Mouse (Mus musculus): ENCODE measurements around the gene March1. TPM values are rescaled to one million over a fixed set of nuclear protein-coding genes. Genes with fewer than 3 reads are reported as not detected.

Gene March1
- polyA plus RNA-seq, 1 experiment from 2014 or later = 0.78 TPM

GRCm38 (mm10) chr8:65655924-65656323 lies 38.2 kb downstream of the March1 start:
- H3K9ac ChIP-seq (ENCODE audit: low read length) = no peak overlapping the region
- no peak overlapping the region for H3K4me3 ChIP-seq (ENCODE audit: control insufficient read depth in 1 of 2, insufficient read depth in 1 of 2, low read depth in 1 of 2, low read length in 2 of 2)
- no peaks in the 10 kb centered on the region for H3K4me1 ChIP-seq (ENCODE audit: control insufficient read depth in 2 of 2, insufficient read depth in 2 of 2, low read length in 2 of 2)
- no peaks in the 10 kb centered on the region for H3K9me3 ChIP-seq (ENCODE audit: control insufficient read depth, low read length)
- H3K27ac ChIP-seq (replicated peaks in 1 of 2; ENCODE audit: control insufficient read depth in 1 of 2, insufficient read depth in 1 of 2, low read depth in 2 of 2, low read length in 2 of 2) = no peak overlapping the region
- H3K27me3 ChIP-seq (ENCODE audit: control insufficient read depth, insufficient read depth, low read length) = no peaks in the 10 kb centered on the region
- 66% methylated on average over 6 of the region's 6 CpGs for WGBS
- ATAC-seq (ENCODE audit: insufficient number of reproducible peaks, insufficient read depth, low FRiP score, low read depth) = no peak
- H3K4me2 ChIP-seq (ENCODE audit: low read length) = no peak overlapping the region
- no peaks in the 10 kb centered on the region for H3K36me3 ChIP-seq (ENCODE audit: control insufficient read depth, insufficient read depth, low read length)

- WGBS = 74% methylated on average over 2 of the region's 2 CpGs
- H3K4me3 ChIP-seq (ENCODE audit: control insufficient read depth in 1 of 2, insufficient read depth in 1 of 2, low read depth in 1 of 2, low read length in 2 of 2) = no peak overlapping the region
- no peaks in the 10 kb centered on the region for H3K36me3 ChIP-seq (ENCODE audit: control insufficient read depth, insufficient read depth, low read length)
- H3K9ac ChIP-seq (ENCODE audit: low read length) = no peak overlapping the region
- H3K4me1 ChIP-seq (ENCODE audit: control insufficient read depth in 2 of 2, insufficient read depth in 2 of 2, low read length in 2 of 2) = no peaks in the 10 kb centered on the region
- H3K4me2 ChIP-seq (ENCODE audit: low read length) = no peak overlapping the region
- H3K9me3 ChIP-seq (ENCODE audit: control insufficient read depth, low read length) = no peaks in the 10 kb centered on the region
- no peak for ATAC-seq (ENCODE audit: insufficient number of reproducible peaks, insufficient read depth, low FRiP score, low read depth)
- no peaks in the 10 kb centered on the region for H3K27me3 ChIP-seq (ENCODE audit: control insufficient read depth, insufficient read depth, low read length)
- no peak overlapping the region for H3K27ac ChIP-seq (replicated peaks in 1 of 2; ENCODE audit: control insufficient read depth in 1 of 2, insufficient read depth in 1 of 2, low read depth in 2 of 2, low read length in 2 of 2)
Measured at GRCm38 (mm10) chr8:65661885-65662284, 44.2 kb downstream of the March1 start.

GRCm38 (mm10) chr8:65665786-65666185 lies 48.1 kb downstream of the March1 start:
- Histone ChIP-seq H3K36me3 (ENCODE audit: control insufficient read depth, insufficient read depth, low read length) (no peaks in the 10 kb centered on the region), H3K4me3 (ENCODE audit: control insufficient read depth in 1 of 2, insufficient read depth in 1 of 2, low read depth in 1 of 2, low read length in 2 of 2) (no peak overlapping the region), H3K4me1 (ENCODE audit: control insufficient read depth in 2 of 2, insufficient read depth in 2 of 2, low read length in 2 of 2) (no peaks in the 10 kb centered on the region), H3K4me2 (ENCODE audit: low read length) (no peak overlapping the region), H3K27me3 (ENCODE audit: control insufficient read depth, insufficient read depth, low read length) (no peaks in the 10 kb centered on the region), H3K9ac (ENCODE audit: low read length) (no peak overlapping the region), H3K27ac (replicated peaks in 1 of 2; ENCODE audit: control insufficient read depth in 1 of 2, insufficient read depth in 1 of 2, low read depth in 2 of 2, low read length in 2 of 2) (no peak overlapping the region), H3K9me3 (ENCODE audit: control insufficient read depth, low read length) (no peaks in the 10 kb centered on the region)
- 84% methylated on average over 2 of the region's 2 CpGs for WGBS
- ATAC-seq (ENCODE audit: insufficient number of reproducible peaks, insufficient read depth, low FRiP score, low read depth) = no peak

GRCm38 (mm10) chr8:65743066-65743465 lies 125.4 kb downstream of the March1 start:
- no peaks in the 10 kb centered on the region for H3K9me3 ChIP-seq (ENCODE audit: control insufficient read depth, low read length)
- H3K9ac ChIP-seq (ENCODE audit: low read length) = no peak overlapping the region
- no peaks in the 10 kb centered on the region for H3K4me1 ChIP-seq (ENCODE audit: control insufficient read depth in 2 of 2, insufficient read depth in 2 of 2, low read length in 2 of 2)
- H3K4me2 ChIP-seq (ENCODE audit: low read length) = no peak overlapping the region
- H3K36me3 ChIP-seq (ENCODE audit: control insufficient read depth, insufficient read depth, low read length) = no peaks in the 10 kb centered on the region
- ATAC-seq (ENCODE audit: insufficient number of reproducible peaks, insufficient read depth, low FRiP score, low read depth) = no peak
- H3K27ac ChIP-seq (replicated peaks in 1 of 2; ENCODE audit: control insufficient read depth in 1 of 2, insufficient read depth in 1 of 2, low read depth in 2 of 2, low read length in 2 of 2) = no peak overlapping the region
- H3K4me3 ChIP-seq (ENCODE audit: control insufficient read depth in 1 of 2, insufficient read depth in 1 of 2, low read depth in 1 of 2, low read length in 2 of 2) = no peak overlapping the region
- no peaks in the 10 kb centered on the region for H3K27me3 ChIP-seq (ENCODE audit: control insufficient read depth, insufficient read depth, low read length)

- ATAC-seq (ENCODE audit: insufficient number of reproducible peaks, insufficient read depth, low FRiP score, low read depth) = no peak
- H3K4me1 ChIP-seq (ENCODE audit: control insufficient read depth in 2 of 2, insufficient read depth in 2 of 2, low read length in 2 of 2) = no peaks in the 10 kb centered on the region
- no peak overlapping the region for H3K4me2 ChIP-seq (ENCODE audit: low read length)
- no peak overlapping the region for H3K9ac ChIP-seq (ENCODE audit: low read length)
- no peaks in the 10 kb centered on the region for H3K36me3 ChIP-seq (ENCODE audit: control insufficient read depth, insufficient read depth, low read length)
- 70% methylated on average over 2 of the region's 2 CpGs for WGBS
- H3K27ac ChIP-seq (replicated peaks in 1 of 2; ENCODE audit: control insufficient read depth in 1 of 2, insufficient read depth in 1 of 2, low read depth in 2 of 2, low read length in 2 of 2) = no peak overlapping the region
- no peak overlapping the region for H3K4me3 ChIP-seq (ENCODE audit: control insufficient read depth in 1 of 2, insufficient read depth in 1 of 2, low read depth in 1 of 2, low read length in 2 of 2)
- no peaks in the 10 kb centered on the region for H3K9me3 ChIP-seq (ENCODE audit: control insufficient read depth, low read length)
- no peaks in the 10 kb centered on the region for H3K27me3 ChIP-seq (ENCODE audit: control insufficient read depth, insufficient read depth, low read length)
Measured at GRCm38 (mm10) chr8:65775815-65776214, 158.1 kb downstream of the March1 start.

GRCm38 (mm10) chr8:65781156-65781555 lies 163.5 kb downstream of the March1 start:
- no peaks in the 10 kb centered on the region for H3K9me3 ChIP-seq (ENCODE audit: control insufficient read depth, low read length)
- H3K9ac ChIP-seq (ENCODE audit: low read length) = no peak overlapping the region
- no peaks in the 10 kb centered on the region for H3K36me3 ChIP-seq (ENCODE audit: control insufficient read depth, insufficient read depth, low read length)
- no peaks in the 10 kb centered on the region for H3K4me1 ChIP-seq (ENCODE audit: control insufficient read depth in 2 of 2, insufficient read depth in 2 of 2, low read length in 2 of 2)
- H3K4me3 ChIP-seq (ENCODE audit: control insufficient read depth in 1 of 2, insufficient read depth in 1 of 2, low read depth in 1 of 2, low read length in 2 of 2) = no peak overlapping the region
- no peak overlapping the region for H3K27ac ChIP-seq (replicated peaks in 1 of 2; ENCODE audit: control insufficient read depth in 1 of 2, insufficient read depth in 1 of 2, low read depth in 2 of 2, low read length in 2 of 2)
- no peaks in the 10 kb centered on the region for H3K27me3 ChIP-seq (ENCODE audit: control insufficient read depth, insufficient read depth, low read length)
- H3K4me2 ChIP-seq (ENCODE audit: low read length) = no peak overlapping the region
- WGBS = 69% methylated on average over 5 of the region's 5 CpGs
- no peak for ATAC-seq (ENCODE audit: insufficient number of reproducible peaks, insufficient read depth, low FRiP score, low read depth)

GRCm38 (mm10) chr8:65812971-65813370 lies 195.3 kb downstream of the March1 start:
- no peaks in the 10 kb centered on the region for H3K4me1 ChIP-seq (ENCODE audit: control insufficient read depth in 2 of 2, insufficient read depth in 2 of 2, low read length in 2 of 2)
- no peaks in the 10 kb centered on the region for H3K36me3 ChIP-seq (ENCODE audit: control insufficient read depth, insufficient read depth, low read length)
- H3K4me2 ChIP-seq (ENCODE audit: low read length) = no peak overlapping the region
- no peak overlapping the region for H3K9ac ChIP-seq (ENCODE audit: low read length)
- no peak overlapping the region for H3K4me3 ChIP-seq (ENCODE audit: control insufficient read depth in 1 of 2, insufficient read depth in 1 of 2, low read depth in 1 of 2, low read length in 2 of 2)
- H3K27me3 ChIP-seq (ENCODE audit: control insufficient read depth, insufficient read depth, low read length) = no peaks in the 10 kb centered on the region
- no peaks in the 10 kb centered on the region for H3K9me3 ChIP-seq (ENCODE audit: control insufficient read depth, low read length)
- no peak overlapping the region for H3K27ac ChIP-seq (replicated peaks in 1 of 2; ENCODE audit: control insufficient read depth in 1 of 2, insufficient read depth in 1 of 2, low read depth in 2 of 2, low read length in 2 of 2)
- no peak for ATAC-seq (ENCODE audit: insufficient number of reproducible peaks, insufficient read depth, low FRiP score, low read depth)
- 83% methylated on average over 2 of the region's 2 CpGs for WGBS

- ATAC-seq (ENCODE audit: insufficient number of reproducible peaks, insufficient read depth, low FRiP score, low read depth) = no peak
- Histone ChIP-seq H3K27me3 (ENCODE audit: control insufficient read depth, insufficient read depth, low read length) (no peaks in the 10 kb centered on the region), H3K4me2 (ENCODE audit: low read length) (no peak overlapping the region), H3K27ac (replicated peaks in 1 of 2; ENCODE audit: control insufficient read depth in 1 of 2, insufficient read depth in 1 of 2, low read depth in 2 of 2, low read length in 2 of 2) (no peak overlapping the region), H3K9ac (ENCODE audit: low read length) (no peak overlapping the region), H3K9me3 (ENCODE audit: control insufficient read depth, low read length) (no peaks in the 10 kb centered on the region), H3K4me3 (ENCODE audit: control insufficient read depth in 1 of 2, insufficient read depth in 1 of 2, low read depth in 1 of 2, low read length in 2 of 2) (no peak overlapping the region), H3K36me3 (ENCODE audit: control insufficient read depth, insufficient read depth, low read length) (no peaks in the 10 kb centered on the region), H3K4me1 (ENCODE audit: control insufficient read depth in 2 of 2, insufficient read depth in 2 of 2, low read length in 2 of 2) (no peaks in the 10 kb centered on the region)
- 40% methylated on average over 3 of the region's 3 CpGs for WGBS
Measured at GRCm38 (mm10) chr8:65922294-65923019, 304.8 kb downstream of the March1 start.

Data from heart, embryonic 14.5 days (tissue).